Mouse (Mus musculus) brain, embryonic 18.5 days (tissue): ENCODE measurements around the gene Rps6kb1.
A peak's percentile ranks its signal among the peaks of the same experiment; 100 is the strongest.

Source experiments
- DNase-seq: peaks from one replicate; pipeline ENCODE4 v3.0.0-alpha.2; 2012; ENCODE audit warnings: low read depth, low spot score

The Rps6kb1 gene

DNA sequence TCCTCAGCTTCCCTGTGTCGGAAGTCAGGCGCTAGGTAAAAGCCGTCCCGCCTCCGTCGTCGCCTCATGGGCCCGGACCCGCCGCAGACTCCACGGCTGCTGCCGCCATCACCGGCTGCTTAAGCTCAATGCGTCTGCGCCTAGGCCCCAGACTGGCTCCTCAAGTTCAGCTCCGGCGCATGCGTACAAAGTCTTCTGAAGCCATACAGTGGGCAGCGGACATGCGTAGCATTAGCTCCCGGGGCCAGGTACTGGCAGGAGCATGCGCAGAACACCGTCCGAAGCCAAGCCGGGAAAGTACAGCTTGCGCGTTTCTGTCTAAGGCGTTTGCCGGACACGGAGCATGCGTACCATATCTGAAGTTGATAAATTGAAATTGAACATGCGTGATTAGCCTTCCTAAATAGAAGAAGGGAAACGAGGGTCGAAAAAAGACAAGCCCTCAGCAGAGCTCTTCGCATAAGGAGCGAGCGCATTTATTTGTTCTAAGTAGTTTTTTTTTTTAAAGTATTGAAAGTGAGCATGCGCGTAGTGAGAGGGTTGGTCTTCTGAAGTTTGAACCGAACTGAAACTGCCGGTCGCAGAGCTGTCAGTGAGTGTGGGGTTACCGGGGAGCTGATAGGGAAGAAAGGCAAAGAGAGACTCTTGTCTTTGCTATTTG is at the start of gene Rps6kb1, which contains the start of gene Tubd1:
Rps6kb1 (minus strand) TSS at position 167 of the 661 bp plus-strand sequence.
Tubd1 (plus strand) TSS at position 353 of the 661 bp plus-strand sequence.
- peak; percentile 99 for DNase-seq

DNA sequence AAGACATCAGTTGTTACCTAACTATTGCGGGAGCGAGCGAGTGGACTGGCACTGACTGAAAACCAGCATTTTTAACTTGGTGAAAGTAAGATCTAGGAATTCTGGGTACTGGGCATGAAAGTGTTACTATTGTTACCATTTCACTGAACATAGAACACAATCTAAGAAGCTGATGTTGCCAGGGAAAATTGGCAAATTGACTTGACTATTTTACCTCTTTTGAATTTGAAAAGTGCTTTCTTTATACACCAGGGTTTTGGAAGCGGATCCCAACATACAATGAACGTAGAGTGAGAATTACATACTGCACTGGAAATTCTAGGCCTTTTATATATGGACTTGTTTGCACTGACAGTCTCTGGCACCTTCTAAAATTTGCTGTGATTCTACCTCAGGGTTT is 48.8 kb upstream of the Rps6kb1 start:
- DNase-seq: no peak

DNA sequence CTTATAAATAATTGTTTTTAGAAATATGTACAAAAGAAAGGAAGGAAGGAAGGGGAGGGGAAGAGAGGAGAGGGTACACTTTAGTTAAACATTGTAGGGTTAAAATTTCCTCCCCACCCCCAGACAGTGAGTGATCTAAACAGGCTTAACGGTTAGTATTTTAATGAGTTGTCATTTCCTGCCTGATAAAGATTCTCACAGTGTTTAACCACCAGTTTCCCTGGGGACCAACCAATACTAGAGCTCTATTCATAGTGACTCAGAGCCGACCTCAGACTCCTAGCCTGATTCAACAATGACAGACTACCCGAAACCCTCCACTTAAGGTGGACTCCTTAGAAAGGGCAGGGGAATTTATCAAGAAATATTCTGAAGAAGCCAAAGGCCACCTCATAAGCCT is 48.4 kb upstream of the Rps6kb1 start:
- DNase-seq: no peak

DNA sequence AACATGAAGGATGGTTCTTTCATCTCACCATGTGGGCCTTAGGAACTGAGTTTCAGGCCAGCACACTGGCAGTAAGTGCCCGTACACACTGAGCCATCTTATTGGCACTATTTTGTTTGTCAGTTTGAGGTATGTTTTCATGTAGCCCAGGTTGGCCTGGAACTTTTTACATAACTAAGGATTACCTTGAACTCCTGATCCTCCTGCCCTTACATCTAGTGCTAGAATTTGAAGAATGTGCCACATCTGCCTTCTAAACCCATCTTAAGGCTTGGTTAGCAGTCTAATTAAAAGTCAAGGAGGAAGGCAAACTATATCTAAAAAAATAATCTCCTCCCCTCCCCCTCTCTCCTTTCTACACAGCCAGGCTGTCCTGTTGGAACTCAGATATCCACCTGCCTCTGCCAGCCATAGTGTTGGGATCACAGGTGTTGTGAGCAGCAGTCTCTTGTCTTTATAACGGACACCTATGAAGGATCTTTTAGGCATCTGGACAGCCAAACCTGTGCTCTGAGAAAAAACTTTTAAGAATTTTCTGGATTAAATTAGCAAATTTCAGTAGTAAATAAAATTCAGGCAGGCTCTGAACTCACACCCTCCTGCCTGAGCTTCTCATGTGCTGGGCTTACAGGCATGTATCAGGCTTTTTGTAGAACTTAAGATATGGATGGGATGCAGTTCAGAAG is 47.5 kb upstream of the Rps6kb1 start:
- no peak for DNase-seq

DNA sequence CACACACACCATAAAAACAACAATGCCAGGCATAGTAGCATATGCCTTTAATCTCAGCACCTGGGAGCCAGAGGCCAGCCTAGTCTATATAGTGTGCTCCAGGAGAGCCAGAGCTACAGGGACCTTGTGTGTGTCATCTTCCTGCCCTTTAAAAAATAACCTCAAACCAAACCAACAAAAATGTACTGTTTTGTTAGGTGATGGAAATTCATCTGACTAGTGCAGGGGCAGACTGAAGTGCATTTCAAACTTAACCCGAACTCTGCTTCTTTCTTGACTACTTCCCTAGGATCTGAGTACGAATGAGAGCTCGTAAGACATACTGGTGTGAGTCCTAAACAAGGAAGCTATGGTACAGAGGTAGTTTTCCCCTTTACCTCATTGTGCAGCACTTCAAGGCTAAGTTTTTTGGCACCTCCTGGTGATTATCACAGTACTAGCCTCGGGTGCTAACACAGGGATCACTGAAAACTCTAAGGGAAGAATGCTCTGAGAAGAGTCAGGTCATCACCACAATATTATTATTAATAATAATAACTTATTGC is 46.8 kb upstream of the Rps6kb1 start:
- no peak for DNase-seq

DNA sequence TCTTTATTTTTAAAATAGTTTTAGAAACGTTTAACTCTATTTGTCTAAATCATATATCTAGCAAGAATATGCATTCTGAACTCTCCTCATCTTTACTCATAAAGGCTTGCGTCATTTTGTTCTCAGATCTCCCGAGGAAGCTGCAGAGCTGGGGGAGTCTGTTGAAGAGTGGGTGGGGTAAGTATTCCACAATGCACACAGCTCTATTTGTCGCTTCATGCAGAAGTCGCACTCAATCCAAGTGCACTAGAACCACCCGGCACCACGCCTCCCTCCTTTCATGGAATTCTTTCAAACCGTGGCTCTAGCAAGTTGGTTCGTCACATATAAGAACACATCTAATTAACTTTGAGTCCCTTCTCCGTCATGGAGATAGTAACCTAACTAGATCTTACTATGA is 46.0 kb upstream of the Rps6kb1 start:
- DNase-seq: no peak

DNA sequence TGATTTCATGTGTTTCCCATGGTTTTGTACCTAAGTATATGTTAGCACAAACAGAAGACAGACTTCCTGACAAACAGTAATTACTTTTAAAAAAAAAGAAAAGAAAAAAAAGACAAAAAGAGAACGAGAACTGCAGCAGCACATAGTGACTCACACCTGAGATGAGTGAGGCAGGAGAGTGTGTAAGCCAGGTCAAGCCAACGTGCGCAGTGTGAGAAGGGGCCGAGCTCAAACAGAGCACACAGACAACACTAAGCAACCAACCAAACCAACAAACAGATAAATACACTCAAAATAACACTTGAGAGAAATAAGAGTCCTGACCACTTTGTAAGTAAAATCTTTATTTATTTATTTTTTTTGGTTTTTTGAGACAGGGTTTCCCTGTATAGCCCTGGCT is 45.5 kb upstream of the Rps6kb1 start:
- no peak for DNase-seq

DNA sequence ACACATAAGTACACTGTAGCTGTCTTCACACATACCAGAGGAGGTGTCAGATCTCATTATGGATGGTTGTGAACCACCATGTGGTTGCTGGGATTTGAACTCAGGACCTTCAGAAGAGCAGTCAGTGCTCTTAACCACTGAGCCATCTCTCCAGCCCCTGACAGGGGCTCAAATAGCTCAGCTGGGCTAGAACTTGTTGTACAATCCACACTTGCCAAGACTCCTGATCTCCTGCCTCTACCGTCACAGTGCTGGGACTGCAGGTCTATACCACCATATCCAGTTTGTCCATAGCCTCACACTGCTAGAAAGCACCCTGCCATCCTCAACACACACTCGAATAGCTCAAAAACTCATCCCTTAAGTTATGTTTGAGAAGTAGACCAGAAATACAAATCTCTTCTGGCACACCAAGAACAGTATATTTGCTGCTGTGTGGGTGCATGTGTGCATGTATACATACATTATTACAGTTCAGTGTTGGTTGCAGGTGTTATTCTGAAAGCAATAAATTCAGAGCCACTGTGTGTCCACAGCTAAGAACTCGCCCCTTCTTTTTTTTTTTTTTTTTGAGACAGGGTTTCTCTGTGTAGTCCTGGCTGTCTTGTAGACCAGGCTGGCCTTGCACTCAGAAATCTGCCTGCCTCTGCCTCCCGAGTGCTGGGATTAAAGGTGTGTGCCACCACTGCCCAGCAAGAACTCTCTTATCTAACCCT is 44.1 kb upstream of the Rps6kb1 start:
- DNase-seq: no peak

DNA sequence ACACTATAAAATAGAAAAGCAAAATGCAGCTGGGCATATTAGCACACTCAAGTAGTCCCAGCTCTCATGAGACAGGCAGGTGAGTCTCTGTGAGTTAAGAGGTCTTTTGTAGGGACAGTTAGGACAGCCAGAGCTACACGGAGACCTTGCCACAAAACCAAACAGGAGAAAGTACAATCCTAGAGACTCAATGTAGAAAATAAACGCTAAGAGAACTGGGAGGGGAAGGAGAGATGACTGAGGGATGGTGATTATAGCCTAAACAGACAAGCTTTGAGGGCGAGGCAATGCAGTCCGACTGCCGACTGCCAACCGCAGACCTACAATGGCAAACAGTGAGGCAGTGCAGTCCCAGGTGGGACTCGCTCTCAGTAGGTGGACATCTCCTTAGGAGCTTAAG is 43.2 kb upstream of the Rps6kb1 start:
- DNase-seq: no peak

DNA sequence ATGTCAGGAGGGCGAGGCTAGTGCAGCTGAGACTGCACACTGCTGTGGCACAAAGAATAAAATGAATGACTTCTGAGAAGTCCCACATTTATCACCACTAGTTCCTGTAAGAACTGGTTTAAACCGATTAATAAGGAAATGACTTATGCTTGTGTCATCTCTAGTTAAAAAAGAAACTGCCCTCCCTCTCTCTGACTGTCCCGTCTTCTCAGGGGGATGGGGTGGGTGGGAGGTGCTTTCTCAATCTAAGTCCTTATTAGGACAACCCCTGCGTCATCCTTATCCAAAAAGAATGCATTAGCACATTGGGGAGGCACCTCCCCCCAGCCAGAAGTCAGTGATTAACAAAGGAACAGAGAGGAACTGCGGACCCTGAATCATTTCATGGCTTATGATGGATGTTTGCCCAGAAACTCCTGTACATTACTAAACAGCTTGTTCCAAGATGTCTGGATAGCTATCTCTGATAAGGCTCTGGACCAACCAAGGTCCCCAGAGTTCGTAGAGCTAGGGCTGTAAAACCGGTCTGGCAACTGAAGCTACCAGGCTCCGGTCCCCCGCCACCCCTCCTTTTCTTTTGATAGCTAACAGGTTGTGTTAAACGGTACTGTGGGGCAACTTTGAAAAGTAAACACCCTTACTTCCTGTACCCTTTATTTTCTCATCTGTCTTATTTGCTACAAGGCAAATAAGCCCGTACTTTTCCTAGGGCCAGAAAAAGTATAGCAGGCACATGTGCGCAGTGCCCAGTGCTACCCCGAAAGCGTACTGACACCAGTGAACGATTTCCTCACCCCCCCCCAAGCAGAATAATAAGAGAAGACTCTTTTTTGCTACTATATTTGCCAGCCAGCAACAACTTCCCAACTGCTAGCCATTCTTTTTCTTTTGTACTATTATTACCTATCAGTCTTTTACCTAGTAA is 42.5 kb upstream of the Rps6kb1 start:
- DNase-seq: no peak

DNA sequence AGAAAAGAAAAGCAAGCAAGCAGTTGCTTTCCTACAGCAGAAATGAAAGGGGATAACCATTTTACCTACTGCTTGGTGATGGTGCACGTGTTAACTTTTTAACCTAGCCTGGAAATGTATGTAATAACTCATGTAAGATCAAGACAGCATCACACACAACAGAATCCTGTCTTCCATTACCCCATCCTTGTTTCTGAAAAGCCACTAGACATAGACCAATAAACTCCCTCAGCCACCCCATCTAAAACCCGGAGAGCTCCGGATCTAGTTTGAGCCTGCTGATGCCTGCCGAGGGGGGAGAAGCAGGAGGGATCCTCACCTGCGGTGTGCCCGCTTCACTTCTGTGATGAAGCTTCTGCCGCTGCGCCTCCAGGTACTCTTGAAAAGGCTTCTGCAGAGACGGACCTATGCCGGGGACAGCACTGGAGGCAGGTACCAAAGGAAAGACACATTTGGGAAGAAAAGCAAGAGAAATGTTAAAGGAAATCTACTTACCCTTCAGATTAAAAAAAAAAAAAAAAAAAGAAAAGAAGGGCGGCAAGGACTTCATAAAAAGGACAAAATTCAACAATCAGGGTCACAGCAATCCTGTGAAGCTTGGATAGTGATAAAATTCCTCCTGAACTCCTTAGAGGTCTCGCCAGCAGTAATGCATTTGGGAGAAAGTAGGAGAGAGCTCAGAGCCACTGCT is 41.7 kb upstream of the Rps6kb1 start:
- no peak for DNase-seq

DNA sequence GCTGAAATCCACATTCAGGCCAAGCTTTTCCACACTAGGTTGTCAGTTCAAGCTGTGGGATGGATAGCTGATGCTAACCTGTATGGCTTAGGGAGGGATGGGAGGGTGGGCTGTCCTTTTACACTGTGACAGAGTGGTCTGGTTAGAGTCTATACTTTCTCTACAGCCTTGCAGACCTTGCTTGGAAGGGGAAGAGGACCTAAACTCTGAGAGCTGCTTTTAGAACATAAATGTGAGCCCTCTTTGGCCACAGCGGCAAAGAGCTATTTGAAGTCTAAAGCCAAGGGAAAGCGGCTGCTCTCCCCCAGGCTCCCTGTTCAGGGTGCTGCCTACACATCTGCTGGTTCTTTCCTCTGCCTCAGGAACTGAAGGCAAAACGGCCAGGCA is 41.0 kb upstream of the Rps6kb1 start:
- no peak for DNase-seq

DNA sequence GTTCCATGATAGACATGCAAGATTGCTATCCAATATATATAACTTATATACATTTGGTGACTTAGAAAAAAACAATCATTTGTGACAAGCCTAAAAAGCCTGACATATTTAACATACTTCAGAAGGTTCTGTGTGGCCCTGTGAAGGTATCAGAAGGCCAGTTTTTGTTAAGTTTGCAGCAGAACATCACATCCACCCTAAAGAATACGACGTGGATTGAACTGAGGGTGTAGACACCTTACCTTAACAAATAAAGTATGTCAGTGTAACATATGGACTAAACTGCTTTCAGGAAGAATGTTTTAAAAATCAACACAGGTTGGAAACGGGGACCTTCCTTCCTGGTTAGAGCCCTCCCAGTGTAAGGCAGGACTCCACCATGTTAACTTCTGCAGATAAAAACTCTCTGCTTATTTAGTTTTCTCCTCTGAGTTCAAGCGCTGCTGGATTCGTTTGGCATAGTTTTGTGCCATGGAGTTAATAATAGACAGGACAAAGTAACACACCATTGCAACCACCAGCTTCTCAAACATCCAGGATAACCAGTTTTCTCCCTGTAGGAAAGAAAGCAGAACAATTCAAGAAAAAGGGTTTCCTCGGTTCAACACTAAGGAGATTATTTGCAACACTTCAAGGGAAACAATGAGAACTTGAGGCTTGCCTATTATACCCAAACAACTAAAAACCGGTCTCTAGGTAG is 40.4 kb upstream of the Rps6kb1 start:
- no peak for DNase-seq

DNA sequence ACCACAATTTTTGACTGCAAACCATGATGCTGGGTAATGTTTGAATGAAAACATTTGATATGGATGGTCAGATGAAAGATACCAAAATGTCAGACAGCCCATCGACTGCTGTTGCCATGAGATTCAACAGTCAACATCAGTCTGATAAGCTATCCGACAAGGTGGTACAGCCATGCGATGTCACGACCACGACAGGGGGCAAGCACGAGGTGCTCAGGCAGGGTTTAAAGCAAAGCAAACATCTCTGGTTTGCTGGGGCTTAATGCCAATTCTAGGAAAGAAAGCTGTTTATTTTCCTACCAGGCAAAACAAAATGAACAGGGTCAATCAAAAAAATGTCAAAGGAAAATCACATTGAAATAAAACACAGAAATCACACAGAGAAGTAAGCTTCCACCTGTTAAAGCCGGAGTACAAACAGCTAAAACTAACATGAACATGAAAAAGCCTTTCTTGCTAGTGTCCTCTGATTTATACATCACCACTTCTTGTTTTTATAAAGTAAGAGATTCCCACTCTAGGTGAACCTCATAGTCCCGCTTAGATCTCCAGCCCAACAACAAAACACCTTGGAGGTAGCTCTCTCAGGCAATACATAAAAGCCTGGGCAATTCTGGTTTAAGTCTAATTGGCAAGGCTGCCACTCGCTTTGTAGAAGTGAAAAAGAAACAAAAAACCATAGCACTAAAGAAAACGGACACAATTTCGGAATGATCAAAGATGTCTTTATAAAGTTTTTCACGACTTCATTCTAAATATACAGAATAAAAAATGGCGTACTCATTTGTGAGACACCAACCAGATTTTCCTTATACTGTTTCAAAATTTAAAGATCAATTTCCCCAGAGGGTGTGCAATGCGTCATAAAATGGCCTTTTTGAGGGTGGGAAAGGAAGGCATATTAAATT is 39.6 kb upstream of the Rps6kb1 start:
- DNase-seq: no peak

DNA sequence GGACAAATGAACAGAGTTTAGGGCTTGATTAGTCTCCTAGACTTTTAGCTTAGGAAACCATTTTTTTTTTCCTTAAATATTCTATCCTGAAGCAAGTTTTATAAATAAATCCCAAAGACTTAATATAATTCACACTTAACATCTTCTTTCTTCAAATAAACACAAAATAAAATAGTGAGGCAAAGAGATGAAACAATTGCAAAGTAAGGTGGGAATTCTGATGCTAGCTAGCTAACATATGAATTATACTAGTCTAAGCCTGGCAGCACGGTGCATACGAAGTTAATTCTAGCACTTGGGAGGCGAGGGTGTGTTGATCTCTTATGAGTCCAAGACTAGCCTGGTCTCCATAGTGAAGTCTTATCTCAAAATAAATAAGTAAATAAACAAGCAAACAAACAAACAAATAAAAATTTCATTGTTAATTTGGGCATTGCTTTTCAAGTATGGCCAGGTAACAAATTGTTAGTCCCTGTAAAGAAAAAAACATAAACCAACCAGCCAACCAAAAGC is 38.8 kb upstream of the Rps6kb1 start:
- no peak for DNase-seq

DNA sequence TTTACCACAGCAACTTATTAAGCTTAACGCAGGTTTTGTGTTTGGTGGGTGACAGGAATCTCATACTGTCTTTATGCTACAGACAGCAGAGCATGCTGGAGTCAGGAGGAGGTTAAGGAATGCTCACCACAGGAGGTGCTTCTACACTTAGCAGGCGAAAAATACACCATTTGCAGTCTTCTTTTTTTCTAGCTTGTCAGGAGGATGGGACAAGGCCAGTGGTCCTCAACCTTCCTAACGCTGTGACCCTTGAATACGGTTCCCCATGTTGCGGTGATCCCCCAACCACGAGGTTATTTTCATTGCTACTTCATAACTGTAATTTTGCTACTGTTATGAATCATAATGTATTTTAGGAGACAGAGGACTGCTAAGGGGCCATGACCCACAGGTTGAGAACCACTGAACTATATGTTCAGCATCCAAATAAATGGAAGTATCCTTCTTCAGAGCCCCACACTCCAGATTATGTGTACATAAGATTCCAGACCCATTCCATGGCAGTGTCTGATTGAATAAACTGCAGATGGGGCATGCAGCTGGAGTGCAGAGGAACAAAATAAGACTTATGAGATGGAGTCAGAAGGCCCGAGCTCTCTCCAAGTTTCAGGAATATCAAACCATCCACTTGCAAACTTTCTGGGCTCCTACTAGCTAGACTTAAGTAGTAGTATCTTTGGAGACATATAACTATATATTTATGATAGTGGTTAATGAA is 38.1 kb upstream of the Rps6kb1 start:
- no peak for DNase-seq

DNA sequence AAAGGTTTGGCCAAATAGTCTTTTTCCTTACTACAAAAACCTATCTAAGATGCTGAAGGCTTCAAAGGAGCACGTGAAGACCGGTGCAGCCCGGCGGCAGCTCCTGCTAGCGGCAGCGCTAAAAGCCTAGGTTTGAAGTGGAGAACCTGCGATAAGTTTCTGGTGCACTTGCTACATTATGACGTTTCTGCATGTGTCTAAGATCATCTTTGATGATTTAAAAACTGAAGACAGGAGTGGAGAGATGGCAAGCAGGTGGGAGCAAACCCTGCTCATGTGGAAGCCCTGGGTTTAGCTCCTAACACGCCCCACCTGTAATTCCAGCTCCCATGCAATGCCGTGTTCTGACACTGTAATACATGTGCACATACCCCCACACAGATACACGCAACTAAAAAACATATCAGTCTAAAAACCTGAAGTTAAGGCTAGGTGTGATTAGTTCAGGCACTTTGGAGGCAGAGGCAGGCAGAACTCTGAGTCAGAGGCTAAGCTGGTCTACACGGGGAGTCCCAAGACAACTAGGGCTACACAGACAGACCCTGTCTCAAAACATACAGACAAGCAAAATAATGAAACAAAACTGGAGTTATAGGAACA is 37.4 kb upstream of the Rps6kb1 start:
- no peak for DNase-seq

DNA sequence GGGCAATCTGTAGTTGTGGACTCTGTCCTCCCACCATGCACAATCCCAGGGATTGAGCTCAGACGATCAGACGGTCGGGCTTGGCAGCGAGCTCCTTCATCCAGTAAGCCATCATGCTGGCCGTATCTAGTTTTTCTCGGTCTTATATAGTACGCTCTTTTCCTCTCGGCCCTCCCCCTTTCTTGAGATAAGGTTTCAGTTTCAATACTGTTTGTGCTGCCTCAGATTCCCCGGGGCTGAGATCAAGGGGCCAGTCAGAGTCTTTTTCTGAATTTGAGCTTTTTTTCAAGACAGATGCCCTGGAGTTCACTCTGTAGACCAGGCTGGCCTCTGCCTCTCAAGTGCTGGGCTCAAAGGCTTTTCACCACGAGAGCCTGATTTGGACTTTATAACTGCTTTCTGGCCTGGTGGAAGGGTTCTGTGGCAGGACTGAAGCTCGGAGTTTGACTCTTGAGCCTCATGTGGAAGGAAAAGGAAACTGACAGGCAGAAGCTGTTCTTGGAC is 36.7 kb upstream of the Rps6kb1 start:
- no peak for DNase-seq
